Mouse (Mus musculus) B cell, adult (primary cell): ENCODE results near the gene Ccl28. TPM values are rescaled to one million over a fixed set of nuclear protein-coding genes. Genes with fewer than 3 reads are reported as not detected.

Experiments
- total RNA-seq: library from RNA; stranded (reverse); gene quantifications from 4 replicates; pipeline ENCODE4 v1.2.4, GENCODE M21; 2023; ENCODE audit not compliant: inconsistent age

Ccl28 gene
- total RNA-seq = 0.13 TPM in 1 of 4 replicates, not detected in the others

DNA sequence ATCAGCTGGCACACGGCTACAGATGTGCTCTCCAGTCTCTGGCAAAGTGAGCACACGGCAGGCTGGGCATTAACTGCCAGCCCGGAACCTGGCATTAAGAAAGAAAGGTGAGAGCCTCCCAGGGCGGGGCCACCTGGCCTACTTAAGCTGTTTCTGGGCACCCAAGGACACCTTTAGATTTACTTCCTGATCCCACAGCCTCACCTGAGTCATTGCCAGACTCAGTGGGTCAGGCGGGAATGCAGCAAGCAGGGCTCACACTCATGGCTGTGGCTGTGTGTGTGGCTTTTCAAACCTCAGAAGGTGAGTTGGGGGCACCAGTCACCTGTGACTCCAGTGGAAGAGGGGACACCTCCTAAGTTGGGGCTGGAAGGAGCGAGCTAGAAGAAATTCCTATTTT, at the start of gene Ccl28:
Gene Ccl28 (plus strand): TSS at position 186 of the 400 bp plus-strand sequence.

GRCm38 (mm10) chr13:119690039-119690728, 66.6 kb downstream of the Ccl28 start, which contains the start of gene Hmgcs1:
Gene Hmgcs1, plus strand, starts transcription at chr13:119690379.

Other genes with a start within 250 kb of the Ccl28 start
- gene Paip1, start 195.2 kb upstream of the Ccl28 start, total RNA-seq = 49.7 to 64.6 TPM (median 58.2 TPM) in 4 replicates
- gene 4833420G17Rik, start 161.1 kb upstream of the Ccl28 start, total RNA-seq = 68.8 to 70.7 TPM (median 69.9 TPM) in 4 replicates
- gene Tmem267, start 135.8 kb upstream of the Ccl28 start, total RNA-seq = 5.2 to 9.4 TPM (median 8.4 TPM) in 4 replicates
- 0.77 to 1.7 TPM (median 1.4 TPM) in 4 replicates for gene 3110070M22Rik, start 135.4 kb upstream of the Ccl28 start, total RNA-seq
- 25.6 to 31.9 TPM (median 28.1 TPM) in 4 replicates for gene Hmgcs1, start 66.6 kb downstream of the Ccl28 start, total RNA-seq
- 0.15 to 0.26 TPM in 2 of 4 replicates, not detected in the others for gene Nim1k, start 132.1 kb downstream of the Ccl28 start, total RNA-seq
- gene Zfp131, start 167.1 kb downstream of the Ccl28 start, total RNA-seq = 64.7 to 74.1 TPM (median 68.2 TPM) in 4 replicates
- gene AF067063, start 206.4 kb downstream of the Ccl28 start, total RNA-seq = not detected in 4 replicates
- gene D13Ertd608e, start 212.2 kb downstream of the Ccl28 start, total RNA-seq = 1.0 TPM in 1 of 4 replicates, not detected in the others